Mouse (Mus musculus) ZHBTc4 (cell line): Measurements from ENCODE around the gene Zfp105.

Experiments used
- DNase-seq: peaks from one replicate; pipeline ENCODE4 v3.0.0-alpha.2; 2011; ENCODE audit warnings: low read depth, low spot score

Gene Zfp105

GRCm38 (mm10) chr9:122922936-122923381 lies at the start of gene Zfp105:
Gene Zfp105, plus strand, starts transcription at chr9:122923072.
- peak; percentile 89 for DNase-seq

- no peak for DNase-seq
These were observed 48.2 kb upstream of the Zfp105 start for GRCm38 (mm10) chr9:122874653-122875052.

GRCm38 (mm10) chr9:122875145-122875544 lies 47.7 kb upstream of the Zfp105 start:
- no peak for DNase-seq

GRCm38 (mm10) chr9:122885385-122885784 lies 37.5 kb upstream of the Zfp105 start, which contains the start of gene Zkscan7:
Gene Zkscan7, plus strand, starts transcription at chr9:122885685.
- no peak for DNase-seq

GRCm38 (mm10) chr9:122886372-122887179 lies 36.3 kb upstream of the Zfp105 start:
- DNase-seq, result peak; percentile 61

- DNase-seq, result no peak
These were observed 21.8 kb upstream of the Zfp105 start for GRCm38 (mm10) chr9:122901047-122901446.

- DNase-seq, result peak; percentile 92
These were observed 19.9 kb upstream of the Zfp105 start for GRCm38 (mm10) chr9:122902717-122903535.

- DNase-seq, result no peak
These were observed 436 bp upstream of the Zfp105 start for GRCm38 (mm10) chr9:122922436-122922835.

- no peak for DNase-seq
These were observed 6.0 kb downstream of the Zfp105 start for GRCm38 (mm10) chr9:122928915-122929314.

GRCm38 (mm10) chr9:122950643-122951475 lies 28.0 kb downstream of the Zfp105 start, which contains the start of the genes 1110059G10Rik and Kif15:
Gene 1110059G10Rik, minus strand, starts transcription at chr9:122951000.
Gene Kif15, plus strand, starts transcription at chr9:122951046.
- peak; percentile 98 for DNase-seq
